Mouse (Mus musculus): ENCODE data around the gene Bin2. TPM values are rescaled to one million over a fixed set of nuclear protein-coding genes. Genes with fewer than 3 reads are reported as not detected.
A peak's percentile ranks its signal among the peaks of the same experiment; 100 is the strongest.

The Bin2 gene
- polyA plus RNA-seq, 1 experiment from 2014 or later = 4.2 TPM

- TF ChIP-seq CTCF (IDR thresholded peaks at IDR 0.05) (no peak), EP300 (IDR thresholded peaks at IDR 0.05) (no peak)
- H3K27ac ChIP-seq (ENCODE audit: low read length) = no peak overlapping the region
- no peaks in the 10 kb centered on the region for H3K9me3 ChIP-seq (ENCODE audit: low read length)
- ATAC-seq (no peak), DNase-seq (ENCODE audit: low spot score) (no peak)
- H3K36me3 ChIP-seq (ENCODE audit: insufficient read depth, low read length) = no peaks in the 10 kb centered on the region
- H3K27me3 ChIP-seq (replicated peaks; ENCODE audit: insufficient read depth, low read length) = no peaks in the 10 kb centered on the region
- H3K9ac ChIP-seq (replicated peaks; ENCODE audit: low read depth) = no peak overlapping the region
- WGBS = 59% methylated on average over 16 of the region's 16 CpGs
- H3K4me3 ChIP-seq (ENCODE audit: low read depth, low read length) = no peak overlapping the region
- no peak overlapping the region for H3K4me2 ChIP-seq (replicated peaks; ENCODE audit: low read depth, low read length)
- peaks cover 3% of the 10 kb centered on the region; the same call in 1 of the 2 replicates for H3K4me1 ChIP-seq (ENCODE audit: insufficient read depth, low read depth, low read length)
Observed at GRCm38 (mm10) chr15:100639972-100640750, 29.2 kb downstream of the Bin2 start.

DNA sequence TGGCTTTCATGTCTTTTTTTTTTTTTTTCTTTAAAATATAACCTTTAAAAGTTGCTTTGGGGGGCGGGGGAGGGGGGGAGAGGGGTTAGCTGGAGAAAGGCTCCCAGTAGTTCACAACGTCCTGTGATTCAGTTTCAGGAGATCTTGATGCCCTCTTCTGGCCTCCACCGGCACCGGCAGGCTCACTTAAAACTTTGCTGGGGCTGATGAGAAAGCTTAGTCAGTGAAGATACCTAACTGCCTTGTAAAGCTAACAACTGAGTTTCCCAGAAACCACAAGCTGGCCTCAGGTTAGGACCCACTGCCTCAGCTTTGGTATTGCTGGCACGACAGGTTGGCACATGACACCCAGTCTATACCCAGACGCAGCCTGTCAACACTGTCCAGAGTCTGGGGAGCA, 31.7 kb downstream of the Bin2 start:
- Histone ChIP-seq H3K36me3 (ENCODE audit: insufficient read depth, low read length) (no peaks in the 10 kb centered on the region), H3K4me3 (ENCODE audit: low read depth, low read length) (no peak overlapping the region), H3K4me1 (ENCODE audit: insufficient read depth, low read depth, low read length) (peaks cover 3% of the 10 kb centered on the region; the same call in 1 of the 2 replicates), H3K4me2 (replicated peaks; ENCODE audit: low read depth, low read length) (peak overlapping the region; percentile 93), H3K27ac (ENCODE audit: low read length) (no peak overlapping the region), H3K9me3 (ENCODE audit: low read length) (no peaks in the 10 kb centered on the region), H3K9ac (replicated peaks; ENCODE audit: low read depth) (no peak overlapping the region), H3K27me3 (replicated peaks; ENCODE audit: insufficient read depth, low read length) (no peaks in the 10 kb centered on the region)
- ATAC-seq = no peak
- TF ChIP-seq EP300 (IDR thresholded peaks at IDR 0.05) (no peak), CTCF (IDR thresholded peaks at IDR 0.05) (peak; percentile 63)
- peak; percentile 61 for DNase-seq (ENCODE audit: low spot score)
- 17% methylated on average over 6 of the region's 6 CpGs for WGBS

- peak; percentile 21; the same call in 1 of the 2 replicates for TF ChIP-seq CTCF (IDR thresholded peaks at IDR 0.05)
- no peak for TF ChIP-seq EP300 (IDR thresholded peaks at IDR 0.05)
- peak within 1 kb of the TSS; percentile 93 for H3K4me2 ChIP-seq (replicated peaks; ENCODE audit: low read depth, low read length)
- DNase-seq (ENCODE audit: low spot score) = peak; percentile 71
- peak; percentile 82 for ATAC-seq
- WGBS = under 1% methylated on average over 37 of the region's 77 CpGs
- H3K36me3 ChIP-seq (ENCODE audit: insufficient read depth, low read length) = no peaks in the 10 kb centered on the region
- H3K4me1 ChIP-seq (ENCODE audit: insufficient read depth, low read depth, low read length) = peaks cover 3% of the 10 kb centered on the region; the same call in 1 of the 2 replicates
- H3K4me3 ChIP-seq (ENCODE audit: low read depth, low read length) = peak within 1 kb of the TSS; percentile 67
- H3K9me3 ChIP-seq (ENCODE audit: low read length) = no peaks in the 10 kb centered on the region
- peak within 1 kb of the TSS; percentile 77 for H3K27ac ChIP-seq (ENCODE audit: low read length)
- no peaks in the 10 kb centered on the region for H3K27me3 ChIP-seq (replicated peaks; ENCODE audit: insufficient read depth, low read length)
- peak within 1 kb of the TSS; percentile 73 for H3K9ac ChIP-seq (replicated peaks; ENCODE audit: low read depth)
Observed at GRCm38 (mm10) chr15:100636700-100637501, 32.5 kb downstream of the Bin2 start, which contains the start of gene Smagp. Smagp (minus strand) TSS chr15:100636940.

GRCm38 (mm10) chr15:100635851-100636645, 33.3 kb downstream of the Bin2 start:
- H3K4me1 ChIP-seq (ENCODE audit: insufficient read depth, low read depth, low read length) = peaks cover 3% of the 10 kb centered on the region; the same call in 1 of the 2 replicates
- H3K4me3 ChIP-seq (ENCODE audit: low read depth, low read length) = peak overlapping the region; percentile 67
- ATAC-seq (0 out of 2 replicates have a peak, but pooled peaks have one; percentile 0), DNase-seq (ENCODE audit: low spot score) (peak; percentile 51)
- H3K4me2 ChIP-seq (replicated peaks; ENCODE audit: low read depth, low read length) = peak overlapping the region; percentile 93
- H3K9me3 ChIP-seq (ENCODE audit: low read length) = no peaks in the 10 kb centered on the region
- no peaks in the 10 kb centered on the region for H3K27me3 ChIP-seq (replicated peaks; ENCODE audit: insufficient read depth, low read length)
- H3K9ac ChIP-seq (replicated peaks; ENCODE audit: low read depth) = peak overlapping the region; percentile 73
- 4% methylated on average over 37 of the region's 38 CpGs for WGBS
- peak overlapping the region; percentile 77 for H3K27ac ChIP-seq (ENCODE audit: low read length)
- H3K36me3 ChIP-seq (ENCODE audit: insufficient read depth, low read length) = no peaks in the 10 kb centered on the region
- TF ChIP-seq CTCF (IDR thresholded peaks at IDR 0.05) = no peak
- TF ChIP-seq EP300 (IDR thresholded peaks at IDR 0.05) = no peak

- TF ChIP-seq EP300 (IDR thresholded peaks at IDR 0.05) (no peak), CTCF (IDR thresholded peaks at IDR 0.05) (no peak)
- H3K4me3 ChIP-seq (ENCODE audit: low read depth, low read length) = peak overlapping the region; percentile 67; the same call in 1 of the 2 replicates
- peak; percentile 44 for DNase-seq (ENCODE audit: low spot score)
- peak overlapping the region; percentile 7; the same call in 1 of the 2 replicates for H3K27ac ChIP-seq (ENCODE audit: low read length)
- H3K27me3 ChIP-seq (replicated peaks; ENCODE audit: insufficient read depth, low read length) = no peaks in the 10 kb centered on the region
- H3K4me1 ChIP-seq (ENCODE audit: insufficient read depth, low read depth, low read length) = peaks cover 3% of the 10 kb centered on the region; the same call in 1 of the 2 replicates
- H3K4me2 ChIP-seq (replicated peaks; ENCODE audit: low read depth, low read length) = peak overlapping the region; percentile 93
- H3K9ac ChIP-seq (replicated peaks; ENCODE audit: low read depth) = no peak overlapping the region
- no peaks in the 10 kb centered on the region for H3K36me3 ChIP-seq (ENCODE audit: insufficient read depth, low read length)
- ATAC-seq = no peak
- 15% methylated on average over 9 of the region's 9 CpGs for WGBS
- no peaks in the 10 kb centered on the region for H3K9me3 ChIP-seq (ENCODE audit: low read length)
Observed at GRCm38 (mm10) chr15:100635239-100635638, 34.1 kb downstream of the Bin2 start.

All from lung, postnatal 0 days (tissue).